8 mouse cellular contexts compared by ENCODE assay signal in genomic region chr15:102100996-102101671, GRCm38 (mm10). TPM values are rescaled to one million over a fixed set of nuclear protein-coding genes. Genes with fewer than 3 reads are reported as not detected.
DNase-seq lines count a peak whose midpoint lies in the region; ATAC-seq and TF ChIP-seq lines count a peak whose summit lies in the region.

No protein-coding gene starts in this region.

- H3K4me3 ChIP-seq in testis, adult 2 months (ENCODE audit: control insufficient read depth, low read depth, low read length), result peak overlapping the region; percentile 65
- peak overlapping the region; percentile 43 for H3K4me3 ChIP-seq in hindbrain, embryonic 14.5 days (replicated peaks; ENCODE audit: low read length)
- peak overlapping the region; percentile 56 for H3K4me3 ChIP-seq in liver, postnatal 0 days (ENCODE audit: low read depth, low read length)

- no peak for TF ChIP-seq EP300 in liver, postnatal 0 days (IDR thresholded peaks at IDR 0.05; ENCODE audit: low read depth)

- WGBS in hindbrain, embryonic 14.5 days, result 23% methylated on average over 10 of the region's 10 CpGs
- WGBS in liver, postnatal 0 days (ENCODE audit: insufficient replicate concordance), result 37% methylated on average over 10 of the region's 10 CpGs

- H3K9me3 ChIP-seq in hindbrain, embryonic 14.5 days (ENCODE audit: control insufficient read depth, low read length), result no peaks in the 10 kb centered on the region
- H3K9me3 ChIP-seq in liver, postnatal 0 days (ENCODE audit: low read length), result no peaks in the 10 kb centered on the region

- DNase-seq in adrenal gland, adult 2 months, result peak; percentile 46
- DNase-seq in adrenal gland, postnatal 4 days (ENCODE audit: low spot score in 2 of 2), result no peak
- no peak for DNase-seq in testis, postnatal 14 days (ENCODE audit: low spot score)
- DNase-seq in hindbrain, embryonic 14.5 days (ENCODE audit: low spot score), result no peak
- DNase-seq in liver, postnatal 0 days, result no peak
- DNase-seq in testis, postnatal 10 days (ENCODE audit: low spot score), result peak; percentile 58

- peak overlapping the region; percentile 75 for H3K4me2 ChIP-seq in hindbrain, embryonic 14.5 days (replicated peaks)
- peak overlapping the region; percentile 85 for H3K4me2 ChIP-seq in liver, postnatal 0 days (ENCODE audit: low read depth, low read length)

- no peak for ATAC-seq in hindbrain, embryonic 14.5 days (ENCODE audit: low FRiP score)
- ATAC-seq in liver, postnatal 0 days, result no peak
- no peak for ATAC-seq in erythroid progenitor cell, adult 5-6 weeks (replicated peaks; ENCODE audit: low FRiP score, poor library complexity, severe bottlenecking)

- TF ChIP-seq POLR2A in testis, adult 2 months (IDR thresholded peaks at IDR 0.05; ENCODE audit: control insufficient read depth, low read depth, low read length), result no peak

- peaks cover 12% of the 10 kb centered on the region for H3K4me1 ChIP-seq in testis, adult 2 months (ENCODE audit: control insufficient read depth, insufficient read depth, low read length)
- H3K4me1 ChIP-seq in hindbrain, embryonic 14.5 days (replicated peaks; ENCODE audit: control insufficient read depth, insufficient read depth, low read length), result peaks cover 36% of the 10 kb centered on the region
- H3K4me1 ChIP-seq in liver, postnatal 0 days (ENCODE audit: insufficient read depth), result peaks cover 48% of the 10 kb centered on the region

- H3K36me3 ChIP-seq in testis, adult 2 months (ENCODE audit: control insufficient read depth, insufficient read depth, low read length), result no peaks in the 10 kb centered on the region
- H3K36me3 ChIP-seq in hindbrain, embryonic 14.5 days (replicated peaks; ENCODE audit: control insufficient read depth, insufficient read depth), result peaks cover 19% of the 10 kb centered on the region
- peaks cover 8% of the 10 kb centered on the region; the same call in 1 of the 2 replicates for H3K36me3 ChIP-seq in liver, postnatal 0 days (replicated peaks; ENCODE audit: insufficient read depth, low read length)

- H3K9ac ChIP-seq in hindbrain, embryonic 14.5 days, result peak overlapping the region; percentile 64; the same call in 1 of the 2 replicates
- H3K9ac ChIP-seq in liver, postnatal 0 days (replicated peaks), result peak overlapping the region; percentile 60

- H3K27me3 ChIP-seq in testis, adult 2 months (ENCODE audit: control insufficient read depth, insufficient read depth, low read length), result no peaks in the 10 kb centered on the region
- peaks cover 16% of the 10 kb centered on the region for H3K27me3 ChIP-seq in hindbrain, embryonic 14.5 days (ENCODE audit: control insufficient read depth, insufficient read depth, low read length)
- 0 out of 2 replicates have a peak, but pooled peaks cover 4% of the 10 kb centered on the region for H3K27me3 ChIP-seq in liver, postnatal 0 days (ENCODE audit: insufficient read depth, low read length)

- H3K27ac ChIP-seq in testis, adult 2 months (ENCODE audit: control insufficient read depth, insufficient read depth, low read depth, low read length), result peak overlapping the region; percentile 62
- H3K27ac ChIP-seq in hindbrain, embryonic 14.5 days, result peak overlapping the region; percentile 52
- peak overlapping the region; percentile 76 for H3K27ac ChIP-seq in liver, postnatal 0 days (ENCODE audit: low read depth)

- TF ChIP-seq CTCF in testis, adult 2 months (IDR thresholded peaks at IDR 0.05; ENCODE audit: control insufficient read depth, insufficient read depth, insufficient replicate concordance, low read depth, low read length), result no peak
- no peak for TF ChIP-seq CTCF in liver, postnatal 0 days (IDR thresholded peaks at IDR 0.05; ENCODE audit: low read depth)

RNA-seq across cellular contexts. Expression of gene Tns2, which starts 0.9 kb away (rescaled TPM):
- 10 to 100 TPM; 75.2 to 91.8 TPM for total RNA-seq in adrenal gland, adult 2 months (2021)
- 101 and 107 TPM in 2 replicates for polyA plus RNA-seq in adrenal gland, adult 2 months (2012; rRNA removed)
- total RNA-seq in adrenal gland, postnatal 4 days (2021), result 10 to 100 TPM; 60.9 to 63.6 TPM
- polyA plus RNA-seq in testis, adult 2 months (2012; rRNA removed), result 6.5 and 6.9 TPM in 2 replicates
- 9.9 and 10.4 TPM in 2 replicates for polyA plus RNA-seq in hindbrain, embryonic 14.5 days (2014; fragmentation: Nextera tagmentation; extraction: Ambion mirVana)
- polyA plus RNA-seq in liver, postnatal 0 days (2015; fragmentation: Nextera tagmentation; extraction: Ambion mirVana), result 9.2 TPM in 2 replicates
- 0.36 TPM in 1 of 2 replicates, not detected in the other for total RNA-seq in erythroid progenitor cell, adult 5-6 weeks (2015; ENCODE audit: low replicate concordance)
- not detected in 2 replicates for total RNA-seq in erythroid progenitor cell, adult 5-6 weeks (2017; ENCODE audit: low replicate concordance)

RNA-seq across cellular contexts. Expression of gene Eif4b, which starts 27.6 kb away (rescaled TPM):
- total RNA-seq in adrenal gland, adult 2 months (2021), result 100 to 1,000 TPM; 230 to 238 TPM
- 28.8 and 43.7 TPM in 2 replicates for polyA plus RNA-seq in adrenal gland, adult 2 months (2012; rRNA removed)
- total RNA-seq in adrenal gland, postnatal 4 days (2021), result 100 to 1,000 TPM; 352 to 356 TPM
- 75.6 and 75.9 TPM in 2 replicates for polyA plus RNA-seq in testis, adult 2 months (2012; rRNA removed)
- 83.6 and 93.2 TPM in 2 replicates for polyA plus RNA-seq in hindbrain, embryonic 14.5 days (2014; fragmentation: Nextera tagmentation; extraction: Ambion mirVana)
- 30.9 and 32.2 TPM in 2 replicates for polyA plus RNA-seq in liver, postnatal 0 days (2015; fragmentation: Nextera tagmentation; extraction: Ambion mirVana)
- 34.2 and 49.9 TPM in 2 replicates for total RNA-seq in erythroid progenitor cell, adult 5-6 weeks (2015; ENCODE audit: low replicate concordance)
- total RNA-seq in erythroid progenitor cell, adult 5-6 weeks (2017; ENCODE audit: low replicate concordance), result 89.8 and 92.8 TPM in 2 replicates

RNA-seq across cellular contexts. Expression of gene Spryd3, which starts 34.9 kb away (rescaled TPM):
- total RNA-seq in adrenal gland, adult 2 months (2021), result 10 to 100 TPM; 27.4 to 48.9 TPM
- polyA plus RNA-seq in adrenal gland, adult 2 months (2012; rRNA removed), result 38.3 and 48.4 TPM in 2 replicates
- 10 to 100 TPM; 32.5 to 35.9 TPM for total RNA-seq in adrenal gland, postnatal 4 days (2021)
- 42.1 and 46.6 TPM in 2 replicates for polyA plus RNA-seq in testis, adult 2 months (2012; rRNA removed)
- 54.8 and 62.4 TPM in 2 replicates for polyA plus RNA-seq in hindbrain, embryonic 14.5 days (2014; fragmentation: Nextera tagmentation; extraction: Ambion mirVana)
- polyA plus RNA-seq in liver, postnatal 0 days (2015; fragmentation: Nextera tagmentation; extraction: Ambion mirVana), result 9.2 and 10.0 TPM in 2 replicates
- 2.5 and 5.4 TPM in 2 replicates for total RNA-seq in erythroid progenitor cell, adult 5-6 weeks (2015; ENCODE audit: low replicate concordance)
- 2.3 and 16.0 TPM in 2 replicates for total RNA-seq in erythroid progenitor cell, adult 5-6 weeks (2017; ENCODE audit: low replicate concordance)

RNA-seq across cellular contexts. Expression of gene Igfbp6, which starts 43.0 kb away (rescaled TPM):
- total RNA-seq in adrenal gland, adult 2 months (2021), result 10 to 100 TPM; 37.7 to 71.0 TPM
- 65.0 and 78.9 TPM in 2 replicates for polyA plus RNA-seq in adrenal gland, adult 2 months (2012; rRNA removed)
- total RNA-seq in adrenal gland, postnatal 4 days (2021), result 10 to 100 TPM; 33.9 to 34.4 TPM
- polyA plus RNA-seq in testis, adult 2 months (2012; rRNA removed), result 25.5 and 27.3 TPM in 2 replicates
- polyA plus RNA-seq in hindbrain, embryonic 14.5 days (2014; fragmentation: Nextera tagmentation; extraction: Ambion mirVana), result 1.8 and 1.9 TPM in 2 replicates
- polyA plus RNA-seq in liver, postnatal 0 days (2015; fragmentation: Nextera tagmentation; extraction: Ambion mirVana), result 4.8 and 5.9 TPM in 2 replicates
- total RNA-seq in erythroid progenitor cell, adult 5-6 weeks (2015; ENCODE audit: low replicate concordance), result not detected in 2 replicates
- not detected in 2 replicates for total RNA-seq in erythroid progenitor cell, adult 5-6 weeks (2017; ENCODE audit: low replicate concordance)

RNA-seq across cellular contexts. Expression of gene Soat2, which starts 49.2 kb away (rescaled TPM):
- under 1 TPM; 0.35 to 0.49 TPM for total RNA-seq in adrenal gland, adult 2 months (2021)
- 0.88 and 0.92 TPM in 2 replicates for polyA plus RNA-seq in adrenal gland, adult 2 months (2012; rRNA removed)
- total RNA-seq in adrenal gland, postnatal 4 days (2021), result 1 to 10 TPM in 1 of 2 experiments, under 1 TPM in 1; 0.78 to 3.8 TPM
- 0.12 and 0.14 TPM in 2 replicates for polyA plus RNA-seq in testis, adult 2 months (2012; rRNA removed)
- 0.13 TPM in 1 of 2 replicates, not detected in the other for polyA plus RNA-seq in hindbrain, embryonic 14.5 days (2014; fragmentation: Nextera tagmentation; extraction: Ambion mirVana)
- 10.9 and 13.6 TPM in 2 replicates for polyA plus RNA-seq in liver, postnatal 0 days (2015; fragmentation: Nextera tagmentation; extraction: Ambion mirVana)
- total RNA-seq in erythroid progenitor cell, adult 5-6 weeks (2015; ENCODE audit: low replicate concordance), result 1.1 and 5.0 TPM in 2 replicates
- total RNA-seq in erythroid progenitor cell, adult 5-6 weeks (2017; ENCODE audit: low replicate concordance), result 1.0 and 1.7 TPM in 2 replicates

Comparison
In these comparisons a context has a peak if more than half of its experiments do, and no peak if none do; other contexts are left out.
1. DNase-seq: peak in adrenal gland, adult 2 months (single experiment) and testis, postnatal 10 days (single experiment); none in adrenal gland, postnatal 4 days (0 of 2), testis, postnatal 14 days (single experiment), hindbrain, embryonic 14.5 days (single experiment) and liver, postnatal 0 days (single experiment).
2. Peak in every context shown above with its lines, with median percentiles within 50 percentile points of each other: H3K27ac ChIP-seq and H3K4me3 ChIP-seq.